ENCODE assay signal across 8 mouse cellular contexts in genomic region chr17:75551512-75552400, GRCm38 (mm10). TPM values are rescaled to one million over a fixed set of nuclear protein-coding genes. Genes with fewer than 3 reads are reported as not detected.
A peak's percentile ranks its signal among the peaks of the same experiment; 100 is the strongest.
DNase-seq lines count a peak whose midpoint lies in the region; ATAC-seq and TF ChIP-seq lines count a peak whose summit lies in the region.

Gene Fam98a, minus strand, starts transcription at chr17:75551946.

- peak within 1 kb of the TSS; percentile 77 for H3K4me2 ChIP-seq in embryonic facial prominence, embryonic 15.5 days (replicated peaks)
- peak within 1 kb of the TSS; percentile 78 for H3K4me2 ChIP-seq in limb, embryonic 14.5 days (replicated peaks; ENCODE audit: low read depth, low read length, severe bottlenecking)
- H3K4me2 ChIP-seq in midbrain, postnatal 0 days (ENCODE audit: low read depth, low read length, poor library complexity, severe bottlenecking) = peak within 1 kb of the TSS; percentile 72

- peak within 1 kb of the TSS; percentile 98 for H3K4me3 ChIP-seq in bone marrow, adult 2 months (replicated peaks; ENCODE audit: control insufficient read depth, low read depth, low read length)
- peak within 1 kb of the TSS; percentile 91 for H3K4me3 ChIP-seq in embryonic facial prominence, embryonic 15.5 days (replicated peaks)
- peak within 1 kb of the TSS; percentile 82 for H3K4me3 ChIP-seq in limb, embryonic 14.5 days (replicated peaks; ENCODE audit: low read length)
- H3K4me3 ChIP-seq in midbrain, postnatal 0 days (ENCODE audit: low read depth, low read length) = peak within 1 kb of the TSS; percentile 84

- peak; percentile 57 for TF ChIP-seq CTCF in bone marrow, adult 2 months (IDR thresholded peaks at IDR 0.05; ENCODE audit: control insufficient read depth, insufficient read depth, low read length)
- TF ChIP-seq CTCF in midbrain, postnatal 0 days (IDR thresholded peaks at IDR 0.05) = peak; percentile 94

- no peaks in the 10 kb centered on the region for H3K27me3 ChIP-seq in embryonic facial prominence, embryonic 15.5 days
- H3K27me3 ChIP-seq in limb, embryonic 14.5 days (ENCODE audit: control insufficient read depth, insufficient read depth, low read length) = no peaks in the 10 kb centered on the region
- no peaks in the 10 kb centered on the region for H3K27me3 ChIP-seq in midbrain, postnatal 0 days (ENCODE audit: insufficient read depth, low read length)

- H3K9ac ChIP-seq in embryonic facial prominence, embryonic 15.5 days = peak within 1 kb of the TSS; percentile 68
- H3K9ac ChIP-seq in limb, embryonic 14.5 days (ENCODE audit: low read depth, low read length, severe bottlenecking) = peak within 1 kb of the TSS; percentile 73
- peak within 1 kb of the TSS; percentile 72 for H3K9ac ChIP-seq in midbrain, postnatal 0 days (replicated peaks; ENCODE audit: low read length, poor library complexity, severe bottlenecking)

- H3K36me3 ChIP-seq in embryonic facial prominence, embryonic 15.5 days = peaks cover 7% of the 10 kb centered on the region
- H3K36me3 ChIP-seq in limb, embryonic 14.5 days (ENCODE audit: control insufficient read depth, insufficient read depth, low read length) = peaks cover 5% of the 10 kb centered on the region
- 0 out of 2 replicates have a peak, but pooled peaks cover 4% of the 10 kb centered on the region for H3K36me3 ChIP-seq in midbrain, postnatal 0 days (ENCODE audit: insufficient read depth, low read length)

- WGBS in bone marrow, adult 2 months = under 1% methylated on average over 56 of the region's 56 CpGs
- WGBS in embryonic facial prominence, embryonic 15.5 days = under 1% methylated on average over 56 of the region's 56 CpGs
- under 1% methylated on average over 56 of the region's 56 CpGs for WGBS in limb, embryonic 14.5 days
- under 1% methylated on average over 56 of the region's 56 CpGs for WGBS in midbrain, postnatal 0 days

- ATAC-seq in embryonic facial prominence, embryonic 15.5 days (ENCODE audit: insufficient number of reproducible peaks, low FRiP score, low TSS enrichment, low read depth) = peak; percentile 99
- peak; percentile 98 for ATAC-seq in limb, embryonic 14.5 days (ENCODE audit: low FRiP score, low read depth)
- ATAC-seq in midbrain, postnatal 0 days (ENCODE audit: low FRiP score) = peak; percentile 98

- peak within 1 kb of the TSS; percentile 52 for H3K27ac ChIP-seq in bone marrow, adult 2 months (ENCODE audit: control insufficient read depth, insufficient read depth, low read depth, low read length, poor library complexity)
- peak within 1 kb of the TSS; percentile 66; the same call in 1 of the 2 replicates for H3K27ac ChIP-seq in embryonic facial prominence, embryonic 15.5 days (replicated peaks)
- peak within 1 kb of the TSS; percentile 70 for H3K27ac ChIP-seq in limb, embryonic 14.5 days (replicated peaks; ENCODE audit: low read depth, low read length)
- peak within 1 kb of the TSS; percentile 57; the same call in 1 of the 2 replicates for H3K27ac ChIP-seq in midbrain, postnatal 0 days (ENCODE audit: low read depth, low read length)

- H3K9me3 ChIP-seq in embryonic facial prominence, embryonic 15.5 days (replicated peaks) = no peaks in the 10 kb centered on the region
- H3K9me3 ChIP-seq in limb, embryonic 14.5 days (ENCODE audit: control insufficient read depth, low read length) = no peaks in the 10 kb centered on the region
- no peaks in the 10 kb centered on the region for H3K9me3 ChIP-seq in midbrain, postnatal 0 days (ENCODE audit: low read length)

- peaks cover 2% of the 10 kb centered on the region for H3K4me1 ChIP-seq in bone marrow, adult 2 months (ENCODE audit: control insufficient read depth, insufficient read depth, low read length)
- H3K4me1 ChIP-seq in embryonic facial prominence, embryonic 15.5 days = peaks cover 9% of the 10 kb centered on the region
- H3K4me1 ChIP-seq in limb, embryonic 14.5 days (ENCODE audit: control insufficient read depth, insufficient read depth, low read length) = peaks cover 4% of the 10 kb centered on the region
- no peaks in the 10 kb centered on the region for H3K4me1 ChIP-seq in midbrain, postnatal 0 days (ENCODE audit: insufficient read depth, low read length)

- DNase-seq in 416B (ENCODE audit: low read depth) = peak; percentile 95
- DNase-seq in heart, adult 8-10 months (ENCODE audit: low spot score) = peak; percentile 96
- peak; percentile 98 for DNase-seq in kidney, adult 9 months
- DNase-seq in limb, embryonic 14.5 days (ENCODE audit: low spot score) = peak; percentile 98
- DNase-seq in midbrain, postnatal 0 days (ENCODE audit: low spot score) = peak; percentile 99
- DNase-seq in spleen, postnatal 14 days (ENCODE audit: low spot score in 2 of 2) = peak; percentile 91 to 92

- peak; percentile 74; the same call in 1 of the 2 replicates for TF ChIP-seq POLR2A in bone marrow, adult 2 months (IDR thresholded peaks at IDR 0.05; ENCODE audit: borderline replicate concordance, control insufficient read depth, low read depth, low read length)
- no peak for TF ChIP-seq POLR2A in limb, embryonic 14.5 days (IDR thresholded peaks at IDR 0.05; ENCODE audit: borderline replicate concordance, extremely low read depth, insufficient read depth, insufficient read length)

RNA-seq across cellular contexts. Expression of gene Fam98a, which starts in this region (rescaled TPM):
- polyA plus RNA-seq in bone marrow, adult 2 months (2011; ENCODE audit: insufficient read depth, insufficient read length, low replicate concordance, missing spikeins) = 11.7 and 21.6 TPM in 2 replicates
- polyA plus RNA-seq in embryonic facial prominence, embryonic 15.5 days (2015; fragmentation: Nextera tagmentation; extraction: Ambion mirVana) = 26.5 and 29.3 TPM in 2 replicates
- total RNA-seq in heart, adult 8-10 months (2022) = 10 to 100 TPM; 40.3 to 43.8 (median 40.8) TPM
- 46.3 and 58.6 TPM in 2 replicates for polyA plus RNA-seq in limb, embryonic 14.5 days (2012; rRNA removed)
- polyA plus RNA-seq in limb, embryonic 14.5 days (2014; fragmentation: Nextera tagmentation; extraction: Ambion mirVana) = 13.1 and 13.7 TPM in 2 replicates
- total RNA-seq in midbrain, postnatal 0 days (2014; rRNA removed) = 16.3 and 27.4 TPM in 2 replicates
- 17.1 and 20.5 TPM in 2 replicates for polyA plus RNA-seq in midbrain, postnatal 0 days (2015; fragmentation: Nextera tagmentation; extraction: Ambion mirVana)

Comparison
In these comparisons a context has a peak if more than half of its experiments do, and no peak if none do; other contexts are left out.
1. Peak in every context shown above with its lines: DNase-seq, ATAC-seq, H3K4me3 ChIP-seq and H3K27ac ChIP-seq.